Mouse (Mus musculus): ENCODE measurements at regions not wholly inside any gene's neighbourhood (a gene's known extent, or its start where the extent isn't known, plus 50 kb on each side); places are given as distances from the start of the nearest gene placed in this dataset.

GRCm38 (mm10) chr7:136342211-136342799 lies 552.1 kb upstream of the Mgmt start:
- TF ChIP-seq CTCF (IDR thresholded peaks at IDR 0.05; ENCODE audit: insufficient read depth, low read length): no peak
- no peak for TF ChIP-seq POLR2A (IDR thresholded peaks at IDR 0.05; ENCODE audit: borderline replicate concordance, extremely low read depth, low read depth, low read length)

All from lung, adult 2 months (tissue).